Mouse (Mus musculus): ENCODE measurements around the gene Gpr132.

DNA sequence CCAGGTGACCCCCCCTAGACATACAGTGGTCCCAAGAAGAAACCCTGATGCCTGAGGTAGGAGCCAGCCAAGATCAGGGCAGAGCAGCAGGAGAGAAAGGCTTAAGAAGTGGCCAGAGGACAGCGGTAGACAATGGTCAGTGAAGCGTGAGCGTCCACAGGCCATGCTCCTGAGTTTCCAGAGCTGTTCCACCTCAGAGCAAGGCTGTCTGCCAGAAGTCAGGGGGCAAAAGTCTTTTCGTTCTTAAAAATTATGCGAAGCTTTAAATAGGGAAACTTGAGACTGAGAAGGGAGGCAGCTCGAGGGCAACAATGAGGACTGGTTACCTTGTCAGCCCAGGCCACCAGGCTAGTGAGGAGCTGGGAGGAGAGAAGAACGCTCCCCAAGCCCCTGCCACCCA lies 54.7 kb downstream of the Gpr132 start:
- no peak for TF ChIP-seq CTCF (IDR thresholded peaks at IDR 0.05; ENCODE audit: borderline replicate concordance, control insufficient read depth, extremely low read depth, insufficient read depth, low read length, poor library complexity)
- TF ChIP-seq POLR2A (IDR thresholded peaks at IDR 0.05; ENCODE audit: control insufficient read depth, extremely low read depth, insufficient read depth, low read length, poor library complexity), result no peak

Measured in thymus, adult 2 months (tissue).